Mouse (Mus musculus): ENCODE results near the gene Tbc1d16.

- TF ChIP-seq CTCF (IDR thresholded peaks at IDR 0.05; ENCODE audit: low read depth, low read length) (no peak), POLR2A (IDR thresholded peaks at IDR 0.05; ENCODE audit: borderline replicate concordance, low read depth, low read length) (no peak)
These were observed 20.3 kb downstream of the Tbc1d16 start for GRCm38 (mm10) chr11:119207986-119208385.

Data from bone marrow macrophage, adult 2 months (primary cell).